In the genomic region with DNA sequence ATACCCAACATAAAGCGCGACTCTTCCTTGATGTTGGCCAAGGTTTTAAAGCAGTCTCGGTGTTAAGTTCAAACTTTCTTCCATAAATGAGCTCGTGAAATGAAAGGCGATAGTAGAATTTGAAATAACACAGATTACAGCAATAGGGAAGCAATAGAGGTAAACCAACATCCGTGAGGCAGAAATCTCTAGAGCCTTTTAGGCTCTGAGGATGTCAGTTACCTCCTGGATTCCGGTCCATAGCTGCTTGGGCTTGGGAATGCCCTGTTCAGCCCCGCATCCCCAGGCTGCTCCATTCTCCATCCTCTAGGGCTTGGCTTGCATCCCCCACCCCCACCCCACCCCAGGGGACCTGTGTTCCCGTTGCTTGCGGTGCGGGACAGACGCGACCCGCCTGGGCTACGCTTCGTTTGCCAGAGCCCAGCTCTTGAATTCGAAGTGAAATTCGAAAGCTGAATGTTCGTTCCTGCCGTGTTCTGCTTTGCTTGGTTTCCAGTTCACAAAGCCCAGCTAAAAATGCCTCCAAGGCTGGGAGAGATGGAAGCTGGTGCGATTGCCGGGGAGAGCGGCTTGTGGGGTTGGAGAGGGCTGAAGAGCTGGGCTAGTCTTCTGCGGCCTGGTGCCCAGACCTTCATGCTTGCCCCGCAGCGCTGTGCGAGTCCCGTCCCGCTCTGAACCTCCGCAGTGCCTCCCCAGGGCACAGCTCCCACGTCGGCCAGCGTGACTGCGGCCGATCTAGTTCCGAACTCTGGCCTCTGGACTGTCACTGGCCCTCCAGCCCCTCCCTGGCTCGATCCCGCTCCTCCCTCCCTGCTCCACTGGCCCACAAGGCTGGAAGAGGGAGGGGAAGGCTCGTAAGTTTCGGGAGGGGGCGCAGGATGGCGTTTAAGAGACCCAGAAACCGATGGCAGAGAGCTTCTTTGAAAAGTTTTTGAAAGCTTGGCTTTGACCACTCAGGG, we compare ENCODE assay signal across 9 mouse cellular contexts. TPM values are rescaled to one million over a fixed set of nuclear protein-coding genes. Genes with fewer than 3 reads are reported as not detected.
DNase-seq lines count a peak whose midpoint lies in the region; ATAC-seq and TF ChIP-seq lines count a peak whose summit lies in the region.
"Had no signal": no experiment of that assay in that cellular context is flagged by ENCODE, and none has a peak within 500 bp of the region (broad histone marks: within the 10 kb centered on the region; RNA-seq: fewer than 3 reads in every experiment).

No protein-coding gene starts in this region.

- no peak for TF ChIP-seq CTCF in gastrocnemius, adult 2 months (IDR thresholded peaks at IDR 0.05)
- TF ChIP-seq CTCF in lung, adult 2 months (IDR thresholded peaks at IDR 0.05; ENCODE audit: insufficient read depth, low read length): no peak

- H3K4me1 ChIP-seq in kidney, embryonic 14.5 days (ENCODE audit: control insufficient read depth, insufficient read depth, low read length): peaks cover 6% of the 10 kb centered on the region; the same call in 1 of the 2 replicates
- peaks cover 26% of the 10 kb centered on the region for H3K4me1 ChIP-seq in forebrain, embryonic 13.5 days
- H3K4me1 ChIP-seq in limb, embryonic 15.5 days: peaks cover 22% of the 10 kb centered on the region
- H3K4me1 ChIP-seq in lung, adult 2 months (ENCODE audit: control insufficient read depth, insufficient read depth, low read length): no peaks in the 10 kb centered on the region

- no peak overlapping the region for H3K4me2 ChIP-seq in kidney, embryonic 14.5 days (replicated peaks; ENCODE audit: low read depth, low read length)
- peak overlapping the region; percentile 56 for H3K4me2 ChIP-seq in forebrain, embryonic 13.5 days
- H3K4me2 ChIP-seq in limb, embryonic 15.5 days: peak overlapping the region; percentile 10; the same call in 1 of the 2 replicates

- H3K9ac ChIP-seq in kidney, embryonic 14.5 days (ENCODE audit: low read depth, low read length): no peak overlapping the region
- peak overlapping the region; percentile 52; the same call in 1 of the 2 replicates for H3K9ac ChIP-seq in forebrain, embryonic 13.5 days
- no peak overlapping the region for H3K9ac ChIP-seq in limb, embryonic 15.5 days

- no peak overlapping the region for H3K4me3 ChIP-seq in kidney, embryonic 14.5 days (ENCODE audit: low read length)
- peak overlapping the region; percentile 34 for H3K4me3 ChIP-seq in forebrain, embryonic 13.5 days
- H3K4me3 ChIP-seq in limb, embryonic 15.5 days: peak overlapping the region; percentile 17
- H3K4me3 ChIP-seq in gastrocnemius, adult 2 months: no peak overlapping the region
- H3K4me3 ChIP-seq in lung, adult 2 months (replicated peaks; ENCODE audit: extremely low read depth, low read depth, low read length): no peak overlapping the region

- DNase-seq in kidney, adult 8-10 months: no peak
- peak; percentile 37 for DNase-seq in R1 (ENCODE audit: low read depth, low spot score)
- no peak for DNase-seq in gastrocnemius, adult 2 months
- no peak for DNase-seq in layer of hippocampus, postnatal 36 days
- DNase-seq in lung, adult 2 months: no peak

- H3K9me3 ChIP-seq in kidney, embryonic 14.5 days (ENCODE audit: control insufficient read depth, low read length): no peaks in the 10 kb centered on the region
- no peaks in the 10 kb centered on the region for H3K9me3 ChIP-seq in forebrain, embryonic 13.5 days (replicated peaks)
- H3K9me3 ChIP-seq in limb, embryonic 15.5 days: no peaks in the 10 kb centered on the region

- intact Hi-C loops in gastrocnemius, adult 2 months (cut with DNase I): no loop called here

- no peaks in the 10 kb centered on the region for H3K36me3 ChIP-seq in kidney, embryonic 14.5 days (ENCODE audit: control insufficient read depth, insufficient read depth, low read length)
- H3K36me3 ChIP-seq in forebrain, embryonic 13.5 days (ENCODE audit: poor library complexity, severe bottlenecking): no peaks in the 10 kb centered on the region
- H3K36me3 ChIP-seq in limb, embryonic 15.5 days: no peaks in the 10 kb centered on the region

- no peak for TF ChIP-seq POLR2A in lung, adult 2 months (IDR thresholded peaks at IDR 0.05; ENCODE audit: borderline replicate concordance, extremely low read depth, low read depth, low read length)

- under 1% methylated on average over 43 of the region's 43 CpGs for WGBS in kidney, embryonic 14.5 days
- 1% methylated on average over 43 of the region's 43 CpGs for WGBS in forebrain, embryonic 13.5 days
- whole genome bisulfite sequencing in limb, embryonic 15.5 days: under 1% methylated on average over 42 of the region's 43 CpGs
- WGBS in lung, adult 2 months: 3% methylated on average over 43 of the region's 43 CpGs

- ATAC-seq in kidney, embryonic 14.5 days (ENCODE audit: low FRiP score, low TSS enrichment): peak; percentile 56
- peak; percentile 51 for ATAC-seq in forebrain, embryonic 13.5 days
- peak; percentile 14; the same call in 1 of the 2 replicates for ATAC-seq in limb, embryonic 15.5 days (ENCODE audit: insufficient number of reproducible peaks, low FRiP score, low TSS enrichment, low read depth)
- ATAC-seq: inflammation-experienced regulatory T-cells, adult 6 months had no signal

- H3K27ac ChIP-seq in kidney, embryonic 14.5 days (ENCODE audit: low read depth, low read length): no peak overlapping the region
- peak overlapping the region; percentile 54 for H3K27ac ChIP-seq in forebrain, embryonic 13.5 days
- H3K27ac ChIP-seq in limb, embryonic 15.5 days: no peak overlapping the region
- no peak overlapping the region for H3K27ac ChIP-seq in gastrocnemius, adult 2 months

- peaks cover 84% of the 10 kb centered on the region for H3K27me3 ChIP-seq in kidney, embryonic 14.5 days (ENCODE audit: control insufficient read depth, insufficient read depth, low read length)
- peaks cover 88% of the 10 kb centered on the region for H3K27me3 ChIP-seq in forebrain, embryonic 13.5 days
- peaks cover 90% of the 10 kb centered on the region for H3K27me3 ChIP-seq in limb, embryonic 15.5 days

RNA-seq across cellular contexts. Expression of a gene that starts 5.5 kb away (rescaled TPM):
- polyA plus RNA-seq in kidney, embryonic 14.5 days (2014; fragmentation: Nextera tagmentation; extraction: Ambion mirVana): not detected in 2 replicates
- 13.6 and 38.7 TPM in 2 replicates for polyA plus RNA-seq in forebrain, embryonic 13.5 days (2015; fragmentation: Nextera tagmentation; extraction: Ambion mirVana)
- not detected in 2 replicates for polyA plus RNA-seq in limb, embryonic 15.5 days (2015; fragmentation: Nextera tagmentation; extraction: Ambion mirVana)
- not detected for total RNA-seq in gastrocnemius, adult 2 months (2021)
- under 1 TPM in 1 of 2 experiments, not detected in 1; 0.15 TPM for total RNA-seq in layer of hippocampus, postnatal 36 days (2021)
- polyA plus RNA-seq in lung, adult 2 months (2012; rRNA removed): 0.08 TPM in 2 replicates
- polyA plus RNA-seq: inflammation-experienced regulatory T-cells, adult 6 months had no signal

Comparison
In these comparisons a context has a peak if more than half of its experiments do, and no peak if none do; other contexts are left out.
1. H3K4me3 ChIP-seq: peak in forebrain, embryonic 13.5 days (single experiment) and limb, embryonic 15.5 days (single experiment); none in kidney, embryonic 14.5 days (single experiment), gastrocnemius, adult 2 months (single experiment) and lung, adult 2 months (single experiment).
2. RNA of a gene that starts 5.5 kb away (polyA plus RNA-seq): 13.6 to 38.7 TPM in forebrain, embryonic 13.5 days; 0.08 TPM in lung, adult 2 months, not detected in kidney, embryonic 14.5 days and not detected in limb, embryonic 15.5 days; every median in the first group is over 10 times any median in the second.
3. Peak in every context shown above with its lines, with median percentiles within 50 percentile points of each other: ATAC-seq.